Mouse (Mus musculus) thymus, postnatal 36 days (tissue): ENCODE data around the gene Uqcc2.

Experiments used
- DNase-seq, 2 experiments: peaks; one replicate each; pipeline ENCODE4 v3.0.0; 2022; ENCODE audit warnings: mixed read lengths in 2 of 2

The Uqcc2 gene

GRCm38 (mm10) chr17:27133551-27134141 is at the start of gene Uqcc2:
Gene Uqcc2 (minus strand): TSS chr17:27133916.
- peak; percentile 98 for DNase-seq

GRCm38 (mm10) chr17:27182401-27182800 is 48.7 kb upstream of the Uqcc2 start:
- no peak for DNase-seq

GRCm38 (mm10) chr17:27181666-27182065 is 48.0 kb upstream of the Uqcc2 start:
- no peak for DNase-seq

- DNase-seq = no peak
Observed at GRCm38 (mm10) chr17:27179681-27180280, 46.1 kb upstream of the Uqcc2 start.

GRCm38 (mm10) chr17:27178427-27179177 is 44.9 kb upstream of the Uqcc2 start:
- no peak for DNase-seq

- no peak for DNase-seq
Observed at GRCm38 (mm10) chr17:27178019-27178418, 44.3 kb upstream of the Uqcc2 start.

- no peak for DNase-seq
Observed at GRCm38 (mm10) chr17:27176754-27177153, 43.0 kb upstream of the Uqcc2 start.

GRCm38 (mm10) chr17:27176287-27176686 is 42.6 kb upstream of the Uqcc2 start:
- no peak for DNase-seq

- DNase-seq = no peak
Observed at GRCm38 (mm10) chr17:27175196-27175874, 41.6 kb upstream of the Uqcc2 start.

GRCm38 (mm10) chr17:27173715-27174114 is 40.0 kb upstream of the Uqcc2 start:
- DNase-seq = no peak

GRCm38 (mm10) chr17:27172459-27172858 is 38.7 kb upstream of the Uqcc2 start:
- no peak for DNase-seq

- DNase-seq = no peak
Observed at GRCm38 (mm10) chr17:27171121-27171520, 37.4 kb upstream of the Uqcc2 start.

GRCm38 (mm10) chr17:27169952-27170695 is 36.4 kb upstream of the Uqcc2 start:
- DNase-seq = no peak

GRCm38 (mm10) chr17:27168569-27168968 is 34.9 kb upstream of the Uqcc2 start:
- DNase-seq = no peak

- no peak for DNase-seq
Observed at GRCm38 (mm10) chr17:27167545-27167944, 33.8 kb upstream of the Uqcc2 start, which contains the start of gene Ip6k3. Gene Ip6k3 (minus strand): TSS chr17:27167795.

GRCm38 (mm10) chr17:27166901-27167300 is 33.2 kb upstream of the Uqcc2 start:
- no peak for DNase-seq

GRCm38 (mm10) chr17:27165054-27165773 is 31.5 kb upstream of the Uqcc2 start:
- DNase-seq = no peak

GRCm38 (mm10) chr17:27160905-27161304 is 27.2 kb upstream of the Uqcc2 start:
- DNase-seq = no peak

- DNase-seq = no peak
Observed at GRCm38 (mm10) chr17:27159169-27159568, 25.5 kb upstream of the Uqcc2 start.

- no peak for DNase-seq
Observed at GRCm38 (mm10) chr17:27158439-27158838, 24.7 kb upstream of the Uqcc2 start.

- DNase-seq = no peak
Observed at GRCm38 (mm10) chr17:27155752-27156151, 22.0 kb upstream of the Uqcc2 start.

- DNase-seq = no peak
Observed at GRCm38 (mm10) chr17:27154881-27155280, 21.2 kb upstream of the Uqcc2 start.
